Mouse (Mus musculus) lung, postnatal 0 days (tissue): Measurements from ENCODE around the gene Thbs4.

ENCODE experiments used
- CTCF ChIP-seq: IDR thresholded peaks from 2 replicates; pipeline ENCODE4 v1.5.1; 2016; ENCODE audit warnings: antibody characterized with exemption, mild to moderate bottlenecking
- EP300 ChIP-seq: IDR thresholded peaks from 2 replicates; pipeline ENCODE4 v1.6.1; 2016; ENCODE audit warnings: antibody characterized with exemption, mild to moderate bottlenecking, control low read depth

DNA sequence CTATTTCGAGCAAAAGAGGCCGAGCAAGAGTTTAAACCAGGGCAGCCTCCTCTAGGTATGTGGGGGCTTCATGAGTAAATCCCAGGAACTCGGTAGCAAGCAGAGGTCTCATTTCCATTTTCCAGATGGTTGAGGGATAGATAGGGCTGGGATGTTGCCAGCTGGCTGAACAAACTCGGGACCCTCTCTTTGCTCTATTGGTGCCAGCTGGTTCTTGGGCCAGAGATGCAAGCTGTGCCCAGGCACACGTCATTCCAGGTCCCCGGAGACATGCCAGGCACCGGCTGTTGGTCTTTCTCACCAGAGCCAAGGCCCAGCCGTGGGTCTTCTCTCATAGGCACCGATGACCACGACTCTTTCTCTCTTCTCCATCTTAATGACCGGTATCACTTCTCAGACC, 60.9 kb downstream of the Thbs4 start:
- TF ChIP-seq EP300, result no peak
- TF ChIP-seq CTCF, result no peak
